Mouse (Mus musculus) heart, embryonic 15.5 days (tissue): ENCODE results near the gene Frrs1l. TPM values are rescaled to one million over a fixed set of nuclear protein-coding genes. Genes with fewer than 3 reads are reported as not detected.

Experiments
- ATAC-seq: fragments of 200-750 bp; cut with Nextera tagmentation; replicated peaks from 2 replicates; pipeline ENCODE4 v1.8.0; 2017; ENCODE audit warnings: low read depth, moderate TSS enrichment; ENCODE audit not compliant: insufficient number of reproducible peaks, insufficient read depth, low FRiP score
- H3K27ac ChIP-seq: fragments of 300-500 bp; sonication (generic); 2 replicates; pipeline ENCODE4 v1.5.1; 2015; ENCODE audit warnings: mild to moderate bottlenecking, inconsistent platforms
- H3K27me3 ChIP-seq: fragments of 300-500 bp; sonication (generic); 2 replicates; pipeline ENCODE4 v1.6.1; 2015; ENCODE audit warnings: inconsistent platforms
- H3K36me3 ChIP-seq: fragments of 300-500 bp; sonication (generic); 2 replicates; pipeline ENCODE4 v1.6.1; 2015; ENCODE audit warnings: mild to moderate bottlenecking, inconsistent platforms
- H3K4me1 ChIP-seq: fragments of 300-500 bp; sonication (generic); replicated peaks from 2 replicates; pipeline ENCODE4 v1.6.1; 2015; ENCODE audit warnings: inconsistent platforms
- H3K4me2 ChIP-seq: fragments of 300-500 bp; sonication (generic); 2 replicates; pipeline ENCODE4 v1.6.1; 2015; ENCODE audit warnings: inconsistent platforms, mild to moderate bottlenecking, moderate library complexity
- H3K4me3 ChIP-seq: fragments of 300-500 bp; sonication (generic); 2 replicates; pipeline ENCODE4 v1.5.1; 2015; ENCODE audit warnings: mild to moderate bottlenecking, inconsistent platforms
- H3K9ac ChIP-seq: fragments of 300-500 bp; sonication (generic); 2 replicates; pipeline ENCODE4 v1.6.1; 2015; ENCODE audit warnings: mild to moderate bottlenecking, inconsistent platforms
- H3K9me3 ChIP-seq: fragments of 300-500 bp; sonication (generic); replicated peaks from 2 replicates; pipeline ENCODE4 v1.6.1; 2016; ENCODE audit warnings: inconsistent platforms
- WGBS: fragments of 180-500 bp; shearing (Covaris S2); methylation state at CpG from one replicate; pipeline ENCODE4 v1.1.7; 2015; ENCODE audit warnings: mixed read lengths; 5-methylcytosine and 5-hydroxymethylcytosine counted together
- polyA plus RNA-seq: library from polyadenylated mRNA; unstranded; fragments of >200 nt; fragmentation: Nextera tagmentation; extraction: Ambion mirVana; gene quantifications from 2 replicates; pipeline ENCODE4 v1.2.1, GENCODE M21; 2015

The Frrs1l gene
- polyA plus RNA-seq, 1 experiment from 2014 or later, result 0.28 TPM

- Histone ChIP-seq H3K36me3 (peaks cover 59% of the 10 kb centered on the region), H3K4me2 (no peak overlapping the region), H3K9me3 (no peaks in the 10 kb centered on the region), H3K4me3 (no peak overlapping the region), H3K4me1 (0 out of 2 replicates have a peak, but pooled peaks cover 2% of the 10 kb centered on the region), H3K27me3 (no peaks in the 10 kb centered on the region), H3K27ac (no peak overlapping the region), H3K9ac (no peak overlapping the region)
- ATAC-seq, result no peak
- WGBS, result 91% methylated on average over 7 of the region's 7 CpGs
Measured at GRCm38 (mm10) chr4:56912382-56913001, 77.7 kb downstream of the Frrs1l start.

GRCm38 (mm10) chr4:56909568-56909967, 80.6 kb downstream of the Frrs1l start:
- WGBS, result 83% methylated on average over 3 of the region's 3 CpGs
- Histone ChIP-seq H3K4me2 (no peak overlapping the region), H3K9me3 (no peaks in the 10 kb centered on the region), H3K9ac (no peak overlapping the region), H3K4me3 (no peak overlapping the region), H3K27ac (no peak overlapping the region), H3K4me1 (0 out of 2 replicates have a peak, but pooled peaks cover 2% of the 10 kb centered on the region), H3K36me3 (peaks cover 65% of the 10 kb centered on the region), H3K27me3 (no peaks in the 10 kb centered on the region)
- ATAC-seq, result no peak

DNA sequence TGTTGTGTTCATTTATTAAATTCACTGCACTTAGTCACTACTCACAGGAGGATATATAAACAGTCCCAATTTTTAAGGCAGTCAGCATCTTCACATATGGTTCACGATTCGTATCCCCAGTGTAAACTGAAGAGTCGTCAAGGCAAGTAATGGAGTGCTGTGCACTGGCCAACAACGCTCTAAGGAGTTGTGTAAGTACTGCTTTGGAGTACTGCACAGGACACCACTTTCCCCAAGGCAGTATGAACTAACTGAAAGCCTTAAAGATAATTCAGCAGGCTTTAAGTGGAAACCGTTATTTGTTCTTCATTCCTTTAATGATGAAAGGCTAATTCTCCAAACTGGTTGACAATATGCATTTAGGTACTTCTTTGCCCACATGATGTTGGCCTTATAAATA, 82.5 kb downstream of the Frrs1l start:
- peaks cover 70% of the 10 kb centered on the region for H3K36me3 ChIP-seq
- H3K4me2 ChIP-seq, result no peak overlapping the region
- 90% methylated on average over 5 of the region's 5 CpGs for WGBS
- H3K27ac ChIP-seq, result no peak overlapping the region
- H3K9ac ChIP-seq, result no peak overlapping the region
- no peak for ATAC-seq
- no peaks in the 10 kb centered on the region for H3K9me3 ChIP-seq
- H3K27me3 ChIP-seq, result no peaks in the 10 kb centered on the region
- 0 out of 2 replicates have a peak, but pooled peaks cover 2% of the 10 kb centered on the region for H3K4me1 ChIP-seq
- H3K4me3 ChIP-seq, result no peak overlapping the region

Other genes starting within 250 kb of the Frrs1l start
- not detected in 2 replicates for gene Actl7b, start 248.9 kb downstream of the Frrs1l start, polyA plus RNA-seq
- not detected in 2 replicates for gene Actl7a, start 247.0 kb downstream of the Frrs1l start, polyA plus RNA-seq
- gene Elp1, start 188.1 kb downstream of the Frrs1l start, polyA plus RNA-seq, result 21.8 and 29.5 TPM in 2 replicates
- gene Fam206a, start 188.0 kb downstream of the Frrs1l start, polyA plus RNA-seq, result 7.4 and 11.3 TPM in 2 replicates
- 22.2 and 25.7 TPM in 2 replicates for gene Ctnnal1, start 125.2 kb downstream of the Frrs1l start, polyA plus RNA-seq
- 19.0 and 20.2 TPM in 2 replicates for gene Tmem245, start 43.0 kb downstream of the Frrs1l start, polyA plus RNA-seq
- 0.31 and 1.1 TPM in 2 replicates for gene Epb41l4b, start 153.0 kb upstream of the Frrs1l start, polyA plus RNA-seq